Mouse (Mus musculus) hindbrain, embryonic 14.5 days (tissue): ENCODE measurements around the gene Slc6a6. TPM values are rescaled to one million over a fixed set of nuclear protein-coding genes. Genes with fewer than 3 reads are reported as not detected.

ENCODE experiments used
- ATAC-seq: fragments of 200-750 bp; cut with Nextera tagmentation; 2 replicates; pipeline ENCODE4 v1.8.0; 2017; ENCODE audit warnings: moderate number of reproducible peaks, mild to moderate bottlenecking, moderate TSS enrichment, moderate library complexity; ENCODE audit not compliant: low FRiP score
- DNase-seq: peaks from one replicate; pipeline ENCODE4 v3.0.0-alpha.2; 2015; ENCODE audit warnings: low spot score
- H3K27ac ChIP-seq: fragments of 300-500 bp; sonication (generic); 2 replicates; pipeline ENCODE4 v1.5.1; 2014; ENCODE audit warnings: mild to moderate bottlenecking, moderate library complexity
- H3K27me3 ChIP-seq: fragments of 300-500 bp; sonication (generic); 2 replicates; pipeline ENCODE4 v1.6.1; 2014; ENCODE audit warnings: mild to moderate bottlenecking, low read length, mixed read lengths; ENCODE audit not compliant: control insufficient read depth, insufficient read depth
- H3K36me3 ChIP-seq: fragments of 300-500 bp; sonication (generic); replicated peaks from 2 replicates; pipeline ENCODE4 v1.6.1; 2014; ENCODE audit not compliant: control insufficient read depth, insufficient read depth
- H3K4me1 ChIP-seq: fragments of 300-500 bp; sonication (generic); replicated peaks from 2 replicates; pipeline ENCODE4 v1.6.1; 2014; ENCODE audit warnings: antibody characterized with exemption, low read length, mixed read lengths; ENCODE audit not compliant: control insufficient read depth, insufficient read depth
- H3K4me2 ChIP-seq: fragments of 300-500 bp; sonication (generic); replicated peaks from 2 replicates; pipeline ENCODE4 v1.6.1; 2014; ENCODE audit warnings: mild to moderate bottlenecking, moderate library complexity
- H3K4me3 ChIP-seq: fragments of 300-500 bp; sonication (generic); replicated peaks from 2 replicates; pipeline ENCODE4 v1.5.1; 2014; ENCODE audit warnings: mild to moderate bottlenecking, low read length
- H3K9ac ChIP-seq: fragments of 300-500 bp; sonication (generic); 2 replicates; pipeline ENCODE4 v1.6.1; 2014
- H3K9me3 ChIP-seq: fragments of 300-500 bp; sonication (generic); 2 replicates; pipeline ENCODE4 v1.6.1; 2016; ENCODE audit warnings: low read length; ENCODE audit not compliant: control insufficient read depth
- WGBS: fragments of 180-500 bp; shearing (Covaris S2); extraction: QIAGEN DNeasy Blood & Tissue Kit; methylation state at CpG from one replicate; pipeline ENCODE4 v1.1.7; 2014; 5-methylcytosine and 5-hydroxymethylcytosine counted together
- polyA plus RNA-seq: library from polyadenylated mRNA; unstranded; fragments of >200 nt; fragmentation: Nextera tagmentation; extraction: Ambion mirVana; gene quantifications from 2 replicates; pipeline ENCODE4 v1.2.1, GENCODE M21; 2014

Gene Slc6a6
- polyA plus RNA-seq, 1 experiment from 2014 or later: 98.5 TPM

- H3K36me3 ChIP-seq: peaks cover 94% of the 10 kb centered on the region
- no peak overlapping the region for H3K4me2 ChIP-seq
- H3K27ac ChIP-seq: no peak overlapping the region
- H3K4me3 ChIP-seq: no peak overlapping the region
- H3K9ac ChIP-seq: no peak overlapping the region
- no peaks in the 10 kb centered on the region for H3K4me1 ChIP-seq
- WGBS: 63% methylated on average over 11 of the region's 11 CpGs
- DNase-seq: peak; percentile 78
- no peaks in the 10 kb centered on the region for H3K9me3 ChIP-seq
- peak; percentile 67 for ATAC-seq
- H3K27me3 ChIP-seq: no peaks in the 10 kb centered on the region
Measured at GRCm38 (mm10) chr6:91741046-91741445, 57.2 kb downstream of the Slc6a6 start.

DNA sequence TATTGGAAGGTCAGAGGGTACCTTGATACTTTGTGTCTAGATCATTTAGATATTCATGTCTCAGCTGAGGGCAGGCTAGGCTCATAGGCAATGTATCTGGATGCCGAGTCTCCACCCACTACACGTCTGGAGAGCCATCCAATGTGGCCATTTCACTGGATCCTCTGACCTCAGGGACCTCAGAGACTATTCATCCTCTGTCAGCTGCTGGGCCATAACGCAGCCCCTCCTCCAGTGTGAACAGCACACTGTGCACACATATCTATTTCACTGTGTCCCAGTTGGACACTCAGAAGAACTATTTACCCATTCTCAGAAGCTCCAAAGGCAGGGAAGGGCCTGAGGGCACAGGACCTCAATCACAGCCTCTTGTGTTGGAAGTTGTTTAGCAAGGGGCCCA lies 58.6 kb downstream of the Slc6a6 start:
- peaks cover 92% of the 10 kb centered on the region for H3K36me3 ChIP-seq
- no peaks in the 10 kb centered on the region for H3K4me1 ChIP-seq
- ATAC-seq (no peak), DNase-seq (no peak)
- WGBS: 59% methylated on average over 3 of the region's 3 CpGs
- no peak overlapping the region for H3K4me3 ChIP-seq
- H3K27ac ChIP-seq: no peak overlapping the region
- H3K4me2 ChIP-seq: no peak overlapping the region
- no peaks in the 10 kb centered on the region for H3K27me3 ChIP-seq
- no peak overlapping the region for H3K9ac ChIP-seq
- H3K9me3 ChIP-seq: no peaks in the 10 kb centered on the region

DNA sequence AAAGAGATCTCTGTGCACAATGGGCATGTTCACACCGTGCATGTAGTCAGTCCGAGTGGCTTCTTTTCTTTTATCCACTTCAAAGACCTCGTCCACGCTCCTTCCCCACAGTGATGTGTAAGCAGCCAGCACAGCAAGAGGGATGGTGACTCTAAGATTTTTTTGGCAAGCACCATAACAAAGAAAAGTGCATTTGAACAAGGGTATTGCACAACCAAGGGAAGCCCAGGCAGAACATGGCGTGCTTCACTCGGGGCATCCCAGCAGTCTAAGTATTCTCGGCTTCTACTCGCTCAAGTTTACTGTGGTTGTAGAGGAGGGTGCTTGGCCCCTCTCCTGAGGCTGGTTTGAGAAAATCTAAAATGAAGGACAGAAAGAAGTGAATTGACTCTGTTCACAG lies 59.1 kb downstream of the Slc6a6 start:
- Histone ChIP-seq H3K4me1 (no peaks in the 10 kb centered on the region), H3K27ac (no peak overlapping the region), H3K4me2 (no peak overlapping the region), H3K36me3 (peaks cover 93% of the 10 kb centered on the region), H3K27me3 (no peaks in the 10 kb centered on the region), H3K9ac (no peak overlapping the region), H3K4me3 (no peak overlapping the region), H3K9me3 (no peaks in the 10 kb centered on the region)
- no peak for ATAC-seq
- DNase-seq: no peak
- WGBS: 76% methylated on average over 8 of the region's 8 CpGs

- H3K27me3 ChIP-seq: no peaks in the 10 kb centered on the region
- ATAC-seq (no peak), DNase-seq (no peak)
- H3K9ac ChIP-seq: no peak overlapping the region
- H3K4me2 ChIP-seq: no peak overlapping the region
- H3K9me3 ChIP-seq: no peaks in the 10 kb centered on the region
- WGBS: 51% methylated on average over 4 of the region's 4 CpGs
- no peak overlapping the region for H3K27ac ChIP-seq
- no peaks in the 10 kb centered on the region for H3K4me1 ChIP-seq
- peaks cover 93% of the 10 kb centered on the region for H3K36me3 ChIP-seq
- no peak overlapping the region for H3K4me3 ChIP-seq
Measured at GRCm38 (mm10) chr6:91743886-91744285, 60.0 kb downstream of the Slc6a6 start.

DNA sequence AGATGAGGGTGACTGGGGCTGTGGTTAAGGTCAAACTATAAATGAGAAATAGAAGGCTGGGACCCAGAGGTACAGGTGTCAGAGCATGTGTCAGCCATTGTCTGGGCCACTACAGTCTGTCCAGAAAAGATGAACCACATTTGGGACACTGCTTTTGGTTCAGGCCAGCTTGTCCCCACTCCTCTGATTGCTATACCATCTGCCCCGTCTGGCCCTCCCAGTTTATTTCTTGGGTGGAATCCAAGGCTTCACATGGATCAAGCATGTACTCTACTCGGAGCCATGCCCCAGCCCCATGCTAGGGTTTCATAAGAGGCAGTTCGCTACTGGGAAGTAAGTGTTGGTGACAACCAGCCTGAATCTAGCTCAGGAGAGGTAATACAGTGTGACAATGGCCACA lies 61.4 kb downstream of the Slc6a6 start:
- DNase-seq (no peak), ATAC-seq (no peak)
- H3K27ac ChIP-seq: no peak overlapping the region
- no peaks in the 10 kb centered on the region for H3K9me3 ChIP-seq
- H3K36me3 ChIP-seq: peaks cover 91% of the 10 kb centered on the region
- no peaks in the 10 kb centered on the region for H3K27me3 ChIP-seq
- no peak overlapping the region for H3K4me2 ChIP-seq
- no peak overlapping the region for H3K9ac ChIP-seq
- no peaks in the 10 kb centered on the region for H3K4me1 ChIP-seq
- H3K4me3 ChIP-seq: no peak overlapping the region
- 75% methylated on average over 3 of the region's 3 CpGs for WGBS

GRCm38 (mm10) chr6:91745947-91746582 lies 62.2 kb downstream of the Slc6a6 start:
- H3K9me3 ChIP-seq: no peaks in the 10 kb centered on the region
- no peak overlapping the region for H3K27ac ChIP-seq
- H3K4me3 ChIP-seq: no peak overlapping the region
- DNase-seq (no peak), ATAC-seq (no peak)
- peaks cover 91% of the 10 kb centered on the region for H3K36me3 ChIP-seq
- H3K4me2 ChIP-seq: no peak overlapping the region
- no peak overlapping the region for H3K9ac ChIP-seq
- H3K27me3 ChIP-seq: no peaks in the 10 kb centered on the region
- no peaks in the 10 kb centered on the region for H3K4me1 ChIP-seq
- WGBS: 45% methylated on average over 7 of the region's 7 CpGs

DNA sequence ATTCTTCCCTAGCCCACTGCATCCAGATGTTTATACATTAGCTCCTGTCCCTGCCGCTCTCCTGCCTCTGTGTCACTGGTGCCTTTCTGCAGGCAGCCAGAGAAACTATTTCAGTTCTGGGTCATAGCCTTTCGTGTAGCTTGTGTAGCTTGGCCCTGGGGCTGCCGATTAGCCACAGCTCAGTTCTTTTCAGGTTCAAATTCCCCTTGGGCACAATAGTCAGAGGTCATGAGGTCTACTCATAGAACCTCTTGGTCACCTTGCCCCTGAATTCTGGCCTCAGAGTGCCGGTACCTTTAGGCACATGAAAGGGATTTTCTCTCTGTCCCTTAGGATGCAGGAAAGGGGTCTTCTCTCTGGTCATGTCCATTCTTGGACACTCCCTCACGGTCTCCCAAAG lies 62.9 kb downstream of the Slc6a6 start:
- Histone ChIP-seq H3K4me3 (no peak overlapping the region), H3K27me3 (no peaks in the 10 kb centered on the region), H3K9ac (no peak overlapping the region), H3K27ac (no peak overlapping the region), H3K36me3 (peaks cover 93% of the 10 kb centered on the region), H3K4me1 (no peaks in the 10 kb centered on the region), H3K9me3 (no peaks in the 10 kb centered on the region), H3K4me2 (no peak overlapping the region)
- no peak for DNase-seq
- no peak for ATAC-seq
- 76% methylated on average over 5 of the region's 5 CpGs for WGBS

DNA sequence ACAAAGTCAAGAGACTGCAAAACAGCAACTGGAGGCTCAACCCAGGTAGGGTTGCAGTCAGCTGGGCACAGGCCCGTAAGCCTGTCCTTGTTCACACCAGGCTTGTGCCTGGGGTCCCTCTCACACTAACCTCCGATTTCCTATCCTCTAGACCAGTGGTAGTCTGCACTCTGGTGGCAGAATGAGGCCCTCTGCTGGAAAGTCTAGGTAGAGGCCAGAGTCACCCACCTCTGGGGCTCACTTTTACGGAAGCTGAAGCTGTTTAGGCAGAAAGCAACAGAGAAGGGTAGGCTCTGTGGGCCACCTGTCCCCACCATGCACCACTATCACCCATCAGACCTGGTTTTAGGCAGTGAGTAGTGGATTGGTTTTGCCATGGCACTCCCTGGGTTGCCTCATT lies 67.1 kb downstream of the Slc6a6 start:
- Histone ChIP-seq H3K9ac (no peak overlapping the region), H3K4me2 (no peak overlapping the region), H3K9me3 (no peaks in the 10 kb centered on the region), H3K36me3 (peaks cover 80% of the 10 kb centered on the region), H3K4me1 (no peaks in the 10 kb centered on the region), H3K27me3 (no peaks in the 10 kb centered on the region), H3K4me3 (no peak overlapping the region), H3K27ac (no peak overlapping the region)
- DNase-seq: no peak
- no peak for ATAC-seq
- WGBS: 71% methylated on average over 3 of the region's 3 CpGs

DNA sequence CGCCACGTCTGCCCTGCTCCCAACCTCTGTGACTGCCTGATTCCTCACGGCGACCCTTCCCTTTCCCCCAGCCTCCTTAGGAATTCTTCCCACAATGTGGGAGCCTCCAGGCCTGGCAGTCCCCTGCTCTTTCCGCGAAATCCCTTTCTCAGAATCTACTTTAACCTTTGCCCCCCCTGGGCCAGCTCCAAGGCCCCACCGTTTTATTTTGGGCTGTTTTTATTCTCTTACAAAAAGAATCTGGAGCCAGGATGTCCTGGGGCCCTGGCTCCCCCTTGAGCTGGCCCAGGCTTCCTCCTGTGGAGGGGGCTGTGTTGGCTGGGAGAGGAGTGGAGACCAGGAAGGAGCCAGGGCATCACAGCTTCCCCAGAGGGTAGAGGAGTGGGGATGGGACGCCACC lies 69.0 kb downstream of the Slc6a6 start:
- Histone ChIP-seq H3K27ac (no peak overlapping the region), H3K36me3 (peaks cover 81% of the 10 kb centered on the region), H3K4me1 (no peaks in the 10 kb centered on the region), H3K4me2 (no peak overlapping the region), H3K9ac (no peak overlapping the region), H3K4me3 (no peak overlapping the region), H3K9me3 (no peaks in the 10 kb centered on the region), H3K27me3 (no peaks in the 10 kb centered on the region)
- 40% methylated on average over 8 of the region's 8 CpGs for WGBS
- DNase-seq: no peak
- no peak for ATAC-seq

- Histone ChIP-seq H3K4me3 (no peak overlapping the region), H3K27me3 (no peaks in the 10 kb centered on the region), H3K36me3 (peaks cover 80% of the 10 kb centered on the region), H3K4me2 (no peak overlapping the region), H3K27ac (no peak overlapping the region), H3K9ac (no peak overlapping the region), H3K9me3 (no peaks in the 10 kb centered on the region), H3K4me1 (no peaks in the 10 kb centered on the region)
- ATAC-seq (no peak), DNase-seq (no peak)
- 41% methylated on average over 6 of the region's 6 CpGs for WGBS
Measured at GRCm38 (mm10) chr6:91754098-91754497, 70.2 kb downstream of the Slc6a6 start.
